Mouse (Mus musculus) megakaryocyte, embryonic 14.5 days (primary cell): Measurements from ENCODE around the gene Stx1b.

Experiments used
- FLI1 ChIP-seq: IDR thresholded peaks from 2 replicates; pipeline ENCODE4 v1.6.1; 2012; ENCODE audit warnings: low read length, inconsistent platforms, mixed read lengths
- GATA1 ChIP-seq: IDR thresholded peaks from 3 replicates; pipeline ENCODE4 v1.6.1; 2012; ENCODE audit warnings: mixed read lengths, low read length, inconsistent platforms, borderline replicate concordance

DNA sequence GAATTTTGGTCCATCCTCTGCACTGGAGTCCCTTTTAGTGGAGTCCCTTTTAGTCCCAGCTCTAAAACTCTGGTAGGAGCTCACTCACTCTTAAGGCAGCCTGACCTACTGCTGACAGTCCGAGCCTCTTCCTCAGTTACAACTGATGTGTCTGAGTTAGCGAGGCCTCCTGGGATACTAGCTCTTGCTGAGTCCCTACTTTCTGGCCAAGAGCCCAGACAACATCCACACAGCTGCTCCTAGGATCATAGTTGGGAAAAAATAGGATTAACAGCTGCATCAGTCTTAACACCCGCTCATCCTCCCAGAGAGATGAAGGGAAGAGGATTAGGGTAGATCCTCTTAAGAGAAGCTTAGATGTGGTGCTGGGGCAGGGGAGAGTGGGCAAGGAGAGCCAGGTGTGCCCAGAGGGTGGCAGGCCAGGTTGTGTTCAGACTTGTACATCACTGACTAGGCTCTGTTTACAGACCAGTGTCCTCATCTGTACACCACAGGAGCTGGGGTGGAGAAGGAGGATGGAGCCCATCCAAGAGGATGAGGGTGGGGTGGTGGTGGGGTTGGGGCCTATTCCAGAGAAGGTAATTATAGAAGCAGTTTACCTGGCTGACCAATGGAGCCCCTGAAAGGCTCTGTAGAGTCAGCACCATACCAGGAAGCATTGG is 44.9 kb upstream of the Stx1b start:
- no peak for TF ChIP-seq GATA1
- TF ChIP-seq FLI1, result no peak
